Mouse (Mus musculus) CH12.LX (cell line): ENCODE results near the gene Ttc6. TPM values are rescaled to one million over a fixed set of nuclear protein-coding genes. Genes with fewer than 3 reads are reported as not detected.
A peak's percentile ranks its signal among the peaks of the same experiment; 100 is the strongest.

Experiments used
- DNase-seq: peaks from one replicate; pipeline ENCODE4 v3.0.0-alpha.2; 2013; ENCODE audit errors: extremely low read depth
- H3K27ac ChIP-seq: 2 replicates; pipeline ENCODE4 v1.5.1; 2012; ENCODE audit warnings: low read depth, mild to moderate bottlenecking, control low read depth, moderate library complexity; ENCODE audit not compliant: insufficient read depth
- H3K27me3 ChIP-seq: replicated peaks from 2 replicates; pipeline ENCODE3; 2012; ENCODE audit warnings: inconsistent platforms
- H3K36me3 ChIP-seq, 2 experiments: replicated peaks in 1 of 2; 2 replicates each; pipeline versions ENCODE3 to v1.6.1; 2012; ENCODE audit warnings: inconsistent platforms in 1 of 2, low read length in 1 of 2, mild to moderate bottlenecking in 1 of 2, mixed read lengths in 1 of 2, moderate library complexity in 1 of 2; ENCODE audit not compliant: control insufficient read depth in 1 of 2, insufficient read depth in 1 of 2
- H3K4me1 ChIP-seq, 2 experiments: 2 replicates each; pipeline ENCODE4 v1.6.1; 2012; ENCODE audit warnings: inconsistent platforms in 1 of 2, moderate library complexity in 1 of 2; ENCODE audit not compliant: insufficient read depth in 2 of 2, control insufficient read depth in 1 of 2
- H3K4me2 ChIP-seq: 2 replicates; pipeline ENCODE4 v1.6.1; 2012; ENCODE audit warnings: low read depth, mild to moderate bottlenecking, control low read depth; ENCODE audit not compliant: poor library complexity, insufficient read depth, severe bottlenecking
- H3K4me3 ChIP-seq, 3 experiments: fragments of 150-350 bp in 1 of 3; sonication (generic) in 1 of 3; replicated peaks in 1 of 3; 2 replicates each; pipeline versions ENCODE3 to v1.5.1; 2011 to 2012; ENCODE audit warnings: low read depth in 2 of 3, low read length in 2 of 3, mild to moderate bottlenecking in 2 of 3, moderate library complexity in 2 of 3, control low read depth in 1 of 3, improper control_type of control experiment in 1 of 3, inconsistent platforms in 1 of 3, mixed read lengths in 1 of 3; ENCODE audit not compliant: poor library complexity in 1 of 3
- H3K79me2 ChIP-seq: replicated peaks from 2 replicates; pipeline ENCODE4 v1.6.1; 2012; ENCODE audit warnings: mild to moderate bottlenecking, moderate library complexity; ENCODE audit not compliant: control insufficient read depth, poor library complexity, insufficient read depth, severe bottlenecking; ENCODE audit errors: extremely low read depth
- H3K9ac ChIP-seq: 2 replicates; pipeline ENCODE4 v1.6.1; 2012; ENCODE audit warnings: low read depth, mild to moderate bottlenecking, control low read depth, moderate library complexity; ENCODE audit not compliant: insufficient read depth
- H3K9me3 ChIP-seq: replicated peaks from 2 replicates; pipeline ENCODE3; 2012; ENCODE audit warnings: low read length, inconsistent platforms, mixed read lengths
- CHD2 ChIP-seq: IDR thresholded peaks from 2 replicates; pipeline ENCODE4 v1.6.1; 2011; ENCODE audit warnings: low read length, improper control_type of control experiment
- ELF1 ChIP-seq: IDR thresholded peaks from 2 replicates; pipeline ENCODE4 v1.6.1; 2014; ENCODE audit warnings: low read depth, mild to moderate bottlenecking, inconsistent platforms, low read length, improper control_type of control experiment
- JUND ChIP-seq: conservative IDR thresholded peaks from 2 replicates; pipeline ENCODE4 v1.6.1; 2011; ENCODE audit warnings: low read depth, low read length, improper control_type of control experiment
- MAFK ChIP-seq: IDR thresholded peaks from 2 replicates; pipeline ENCODE4 v1.6.1; 2011; ENCODE audit warnings: low read length, improper control_type of control experiment; ENCODE audit not compliant: insufficient replicate concordance
- NELFE ChIP-seq: IDR thresholded peaks from 2 replicates; pipeline ENCODE4 v1.6.1; 2011; ENCODE audit warnings: low read depth, low read length, improper control_type of control experiment
- NRF1 ChIP-seq: IDR thresholded peaks from 2 replicates; pipeline ENCODE4 v1.6.1; 2014; ENCODE audit warnings: low read depth, mild to moderate bottlenecking, inconsistent platforms, low read length, improper control_type of control experiment, moderate library complexity
- POLR2A ChIP-seq: IDR thresholded peaks from 2 replicates; pipeline ENCODE4 v1.6.1; 2011; ENCODE audit warnings: low read depth, mild to moderate bottlenecking, improper control_type of control experiment, low read length
- POLR2AphosphoS2 ChIP-seq: IDR thresholded peaks from 2 replicates; pipeline ENCODE4 v1.6.1; 2011; ENCODE audit warnings: low read depth, low read length, improper control_type of control experiment
- RCOR1 ChIP-seq: conservative IDR thresholded peaks from 2 replicates; pipeline ENCODE4 v1.6.1; 2012; ENCODE audit warnings: low read depth, mild to moderate bottlenecking, inconsistent platforms, low read length, improper control_type of control experiment
- SIN3A ChIP-seq: IDR thresholded peaks from 2 replicates; pipeline ENCODE4 v1.6.1; 2012; ENCODE audit warnings: low read length, improper control_type of control experiment, inconsistent platforms
- TBP ChIP-seq: conservative IDR thresholded peaks from 2 replicates; pipeline ENCODE4 v1.6.1; 2011; ENCODE audit warnings: low read depth, low read length, improper control_type of control experiment
- UBTF ChIP-seq: IDR thresholded peaks from 2 replicates; pipeline ENCODE4 v1.6.1; 2012; ENCODE audit warnings: low read depth, mild to moderate bottlenecking, inconsistent platforms, low read length, improper control_type of control experiment, moderate library complexity
- USF2 ChIP-seq: conservative IDR thresholded peaks from 2 replicates; pipeline ENCODE4 v1.6.1; 2011; ENCODE audit warnings: low read depth, low read length, improper control_type of control experiment
- ZNF384 ChIP-seq: IDR thresholded peaks from 2 replicates; pipeline ENCODE4 v1.6.1; 2012; ENCODE audit warnings: low read depth, low read length, improper control_type of control experiment, inconsistent platforms
- dilution Hi-C: fragments of 300-500 bp; cut with MboI; formaldehyde crosslinking; loops from 2 replicates; pipeline ENCODE4 v1.14.3; 2020; ENCODE audit warnings: low sequenced_read_pairs; ENCODE audit not compliant: extremely low pct_unique_long_range_greater_than_20kb, extremely low pct_ligation_motif_present
- in situ Hi-C: fragments of 300-500 bp; cut with MboI; formaldehyde crosslinking; loops from 3 replicates; pipeline ENCODE4 v1.14.3; 2019; ENCODE audit warnings: low sequenced_read_pairs, low pct_ligation_motif_present, low pct_unique_long_range_greater_than_20kb, mixed read lengths
- polyA plus RNA-seq: library from polyadenylated mRNA; unstranded; fragments of >175 nt; gene quantifications from 2 replicates; pipeline ENCODE4 v1.2.1, GENCODE M21; 2012; ENCODE audit warnings: low read depth; ENCODE audit not compliant: insufficient read length
- total RNA-seq, 2 experiments: library from RNA; depleted of rRNA; stranded (reverse); fragments of 300-350 nt in 1 of 2; fragments of >200 nt in 1 of 2; gene quantifications; 2 replicates each; pipeline ENCODE4 v1.2.3; 2012 to 2014

The Ttc6 gene
- total and polyA plus RNA-seq, 3 experiments = not detected

GRCm38 (mm10) chr12:57709966-57710365 lies 146.1 kb downstream of the Ttc6 start:
- no peak overlapping the region for H3K27ac ChIP-seq
- H3K4me2 ChIP-seq = no peak overlapping the region
- peaks cover 0 to 13% of the 10 kb centered on the region in 2 experiments; a peak in 2 of 4 replicates for H3K4me1 ChIP-seq
- no peak overlapping the region for H3K9ac ChIP-seq
- no peaks in the 10 kb centered on the region for H3K9me3 ChIP-seq
- peak; percentile 57 for TF ChIP-seq JUND
- TF ChIP-seq CHD2 = no peak
- TF ChIP-seq, all 38 proteins: peak for 1
- Histone ChIP-seq H3K27me3 (no peaks in the 10 kb centered on the region), H3K4me3 (no peak overlapping the region), H3K36me3 (no peaks in the 10 kb centered on the region), H3K79me2 (no peaks in the 10 kb centered on the region)
- dilution Hi-C loops = no loop called here
- in situ Hi-C loops = no loop called here
- peak; percentile 61 for DNase-seq

GRCm38 (mm10) chr12:57764720-57765119 lies 200.8 kb downstream of the Ttc6 start:
- H3K27ac ChIP-seq = no peak overlapping the region
- no peaks in the 10 kb centered on the region for H3K36me3 ChIP-seq
- no peak overlapping the region for H3K4me3 ChIP-seq
- H3K4me2 ChIP-seq = no peak overlapping the region
- no peaks in the 10 kb centered on the region for H3K27me3 ChIP-seq
- H3K9ac ChIP-seq = no peak overlapping the region
- dilution Hi-C loops = no loop called here
- H3K4me1 ChIP-seq = no peaks in the 10 kb centered on the region
- DNase-seq = no peak
- H3K79me2 ChIP-seq = no peaks in the 10 kb centered on the region
- no peaks in the 10 kb centered on the region for H3K9me3 ChIP-seq
- TF ChIP-seq ELF1 = no peak
- TF ChIP-seq POLR2AphosphoS2 = no peak
- TF ChIP-seq TBP = no peak
- no peak for TF ChIP-seq RCOR1
- TF ChIP-seq USF2 = no peak
- TF ChIP-seq NELFE = no peak
- no peak for TF ChIP-seq NRF1
- TF ChIP-seq POLR2A = no peak
- TF ChIP-seq, all 38 proteins: peak for 0
- in situ Hi-C loops = no loop called here

- H3K9me3 ChIP-seq = no peaks in the 10 kb centered on the region
- no peak overlapping the region for H3K4me3 ChIP-seq
- no peak for TF ChIP-seq SIN3A
- no peak for TF ChIP-seq UBTF
- TF ChIP-seq ZNF384 = no peak
- TF ChIP-seq MAFK = no peak
- no peaks in the 10 kb centered on the region for H3K36me3 ChIP-seq
- H3K79me2 ChIP-seq = no peaks in the 10 kb centered on the region
- H3K27ac ChIP-seq = no peak overlapping the region
- H3K9ac ChIP-seq = no peak overlapping the region
- DNase-seq = no peak
- H3K4me2 ChIP-seq = no peak overlapping the region
- no peaks in the 10 kb centered on the region for H3K4me1 ChIP-seq
- dilution Hi-C loops = no loop called here
- no peaks in the 10 kb centered on the region for H3K27me3 ChIP-seq
- in situ Hi-C loops = no loop called here
Measured at GRCm38 (mm10) chr12:57776290-57776997, 212.5 kb downstream of the Ttc6 start.
